Mouse (Mus musculus): ENCODE measurements around the gene 1700001O22Rik. TPM values are rescaled to one million over a fixed set of nuclear protein-coding genes. Genes with fewer than 3 reads are reported as not detected.

1700001O22Rik gene
- polyA plus RNA-seq, 1 experiment from 2014 or later, result 1.8 TPM

DNA sequence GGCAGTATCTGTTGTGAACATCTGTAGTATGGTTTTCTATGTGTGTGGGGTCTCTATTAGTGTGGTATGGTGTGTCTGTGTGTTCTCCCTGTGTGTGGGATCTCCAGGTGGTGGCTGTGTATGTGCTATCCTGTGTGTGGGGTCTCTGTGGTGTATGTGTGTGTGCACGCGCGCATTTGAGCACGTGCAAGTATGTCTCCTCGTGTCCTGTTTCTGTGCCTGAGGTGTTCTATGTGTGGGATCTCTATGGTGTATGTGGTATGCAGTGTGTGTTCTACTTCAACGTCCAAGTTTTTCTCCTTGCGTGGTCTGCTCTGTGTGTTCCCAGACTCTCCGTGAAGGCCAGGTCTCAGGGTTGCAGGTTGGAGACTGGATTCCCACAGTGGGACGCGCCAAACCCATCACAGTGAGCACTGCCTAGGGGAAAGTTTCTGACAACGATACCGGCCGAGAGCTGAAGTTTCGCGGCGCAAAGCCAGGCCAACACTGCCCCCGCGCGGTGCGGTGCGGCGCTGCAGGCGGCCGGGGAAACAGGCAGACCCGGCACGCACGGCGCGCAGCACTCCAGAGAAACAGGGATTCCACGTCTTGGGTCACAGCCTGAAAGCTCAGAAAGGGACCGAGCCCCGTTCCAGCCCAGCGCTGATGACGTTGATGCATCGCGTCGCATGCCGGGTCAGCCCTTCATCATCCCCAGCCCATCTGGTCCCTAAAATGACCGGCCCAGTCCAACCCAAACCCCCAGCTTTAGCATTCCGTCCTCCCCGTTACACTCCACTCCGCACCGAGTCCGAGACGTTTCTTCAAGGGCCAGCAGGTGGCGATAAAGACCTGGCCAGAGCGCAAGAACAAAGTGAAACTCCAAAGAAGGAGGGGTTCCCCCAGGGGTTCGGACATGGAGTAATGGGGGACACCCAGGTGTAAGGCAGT is 9.0 kb downstream of the 1700001O22Rik start:
- Histone ChIP-seq H3K27ac (replicated peaks) (peak overlapping the region; percentile 68), H3K4me2 (peak overlapping the region; percentile 52), H3K4me1 (replicated peaks) (peaks cover 32% of the 10 kb centered on the region), H3K9me3 (no peaks in the 10 kb centered on the region), H3K27me3 (no peaks in the 10 kb centered on the region), H3K4me3 (peak overlapping the region; percentile 30), H3K9ac (0 out of 2 replicates have a peak overlapping the region, but pooled peaks have one; percentile 30), H3K36me3 (no peaks in the 10 kb centered on the region)
- ATAC-seq (ENCODE audit: low FRiP score, low read depth), result peak; percentile 71
- 5% methylated on average over 48 of the region's 48 CpGs for WGBS

DNA sequence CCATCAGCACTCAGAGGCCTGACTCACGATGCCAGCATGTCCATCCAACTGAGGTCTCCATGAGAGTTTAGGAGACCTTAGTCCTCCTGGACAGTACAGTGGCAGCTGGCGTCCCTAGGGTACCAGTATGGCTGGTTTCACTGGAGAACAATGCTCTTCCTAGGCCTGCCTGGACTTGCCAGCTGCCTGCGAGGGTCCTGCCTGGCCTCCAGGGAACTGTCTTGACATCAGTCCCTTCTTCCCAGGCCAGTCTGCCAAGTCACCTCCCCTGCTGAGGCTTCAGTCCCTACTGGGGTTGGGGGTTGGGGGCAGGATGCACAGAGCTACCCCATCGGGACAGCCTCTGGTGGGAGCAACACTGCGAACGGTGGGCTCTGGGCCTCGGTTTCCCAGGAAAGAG is 11.4 kb downstream of the 1700001O22Rik start:
- Histone ChIP-seq H3K36me3 (no peaks in the 10 kb centered on the region), H3K4me2 (no peak overlapping the region), H3K4me3 (no peak overlapping the region), H3K27me3 (no peaks in the 10 kb centered on the region), H3K4me1 (replicated peaks) (peaks cover 32% of the 10 kb centered on the region), H3K9me3 (no peaks in the 10 kb centered on the region), H3K27ac (replicated peaks) (no peak overlapping the region), H3K9ac (no peak overlapping the region)
- 86% methylated on average over 7 of the region's 7 CpGs for WGBS
- no peak for ATAC-seq (ENCODE audit: low FRiP score, low read depth)

DNA sequence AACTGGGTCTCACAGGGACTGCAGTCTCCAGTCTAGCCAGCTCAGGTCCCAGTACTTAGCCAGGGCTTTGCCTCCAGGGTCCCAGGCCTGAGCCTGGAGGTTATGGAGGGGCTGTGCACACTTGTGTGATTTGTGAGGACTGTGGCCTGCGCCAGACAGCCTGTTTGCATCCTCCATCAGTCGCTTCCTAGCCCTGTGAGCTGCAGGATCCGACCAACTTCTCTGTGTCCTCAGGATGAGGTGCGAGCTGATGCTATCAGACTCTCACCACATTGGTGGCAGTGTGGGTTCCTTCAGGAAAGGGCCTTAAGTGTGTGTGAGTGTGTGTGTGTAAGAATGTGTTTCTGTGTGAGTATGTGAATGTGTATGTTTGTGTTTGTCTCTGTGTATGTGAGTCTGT is 16.0 kb downstream of the 1700001O22Rik start:
- Histone ChIP-seq H3K9ac (no peak overlapping the region), H3K4me2 (no peak overlapping the region), H3K4me3 (no peak overlapping the region), H3K9me3 (no peaks in the 10 kb centered on the region), H3K4me1 (replicated peaks) (peaks cover 27% of the 10 kb centered on the region), H3K27ac (replicated peaks) (no peak overlapping the region), H3K27me3 (no peaks in the 10 kb centered on the region), H3K36me3 (no peaks in the 10 kb centered on the region)
- WGBS, result 72% methylated on average over 4 of the region's 4 CpGs
- no peak for ATAC-seq (ENCODE audit: low FRiP score, low read depth)

DNA sequence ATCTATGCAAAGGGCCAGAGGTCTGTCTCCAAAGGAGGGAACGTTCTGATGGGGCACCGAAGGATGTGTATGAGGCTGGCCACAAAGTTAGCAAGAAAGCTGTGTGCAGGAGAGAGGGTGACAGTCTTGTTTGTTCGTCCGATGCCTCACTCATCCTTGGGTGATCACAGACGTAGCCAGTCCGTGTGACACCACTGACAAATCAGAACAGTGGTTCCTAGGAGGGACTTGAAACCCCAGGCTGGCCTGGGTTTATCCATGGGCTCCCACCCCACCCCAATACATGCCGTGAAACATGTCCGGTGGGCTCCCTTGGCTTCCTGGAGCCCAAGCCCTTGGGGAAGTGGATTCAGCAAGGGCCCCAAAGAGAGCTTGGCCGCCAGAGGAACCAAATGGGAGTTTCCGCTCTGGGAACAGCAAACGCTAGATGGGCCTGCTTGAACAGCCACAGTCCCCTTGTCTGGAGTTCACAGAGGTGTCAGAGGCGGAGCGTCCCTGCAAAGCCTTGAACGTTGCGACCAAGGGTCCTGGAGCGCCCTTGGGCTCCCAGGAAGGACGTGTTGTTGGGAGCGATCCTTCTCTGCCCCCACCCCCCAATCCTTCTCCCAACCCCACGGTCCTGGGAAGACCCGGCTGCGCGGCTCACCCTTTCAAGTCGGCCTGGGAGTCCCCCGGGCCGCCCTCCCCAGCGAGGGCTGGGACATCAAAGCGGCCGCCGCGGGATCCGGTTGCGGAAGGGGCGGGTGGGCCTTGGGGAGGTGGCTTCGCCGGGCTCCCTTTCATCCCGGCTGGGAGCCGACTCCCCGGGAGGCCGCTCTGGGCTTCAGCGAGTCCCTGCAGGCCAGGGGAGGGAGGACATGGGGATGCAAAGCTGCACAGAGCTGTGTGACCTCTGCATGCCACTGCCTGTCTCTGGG is 19.1 kb downstream of the 1700001O22Rik start:
- Histone ChIP-seq H3K4me1 (replicated peaks) (peaks cover 25% of the 10 kb centered on the region), H3K27ac (replicated peaks) (peak overlapping the region; percentile 36; the same call in 1 of the 2 replicates), H3K4me2 (peak overlapping the region; percentile 62), H3K9me3 (no peaks in the 10 kb centered on the region), H3K36me3 (no peaks in the 10 kb centered on the region), H3K27me3 (no peaks in the 10 kb centered on the region), H3K4me3 (no peak overlapping the region), H3K9ac (0 out of 2 replicates have a peak overlapping the region, but pooled peaks have one; percentile 9)
- 0 out of 2 replicates have a peak, but pooled peaks have one; percentile 20 for ATAC-seq (ENCODE audit: low FRiP score, low read depth)
- 12% methylated on average over 38 of the region's 40 CpGs for WGBS

DNA sequence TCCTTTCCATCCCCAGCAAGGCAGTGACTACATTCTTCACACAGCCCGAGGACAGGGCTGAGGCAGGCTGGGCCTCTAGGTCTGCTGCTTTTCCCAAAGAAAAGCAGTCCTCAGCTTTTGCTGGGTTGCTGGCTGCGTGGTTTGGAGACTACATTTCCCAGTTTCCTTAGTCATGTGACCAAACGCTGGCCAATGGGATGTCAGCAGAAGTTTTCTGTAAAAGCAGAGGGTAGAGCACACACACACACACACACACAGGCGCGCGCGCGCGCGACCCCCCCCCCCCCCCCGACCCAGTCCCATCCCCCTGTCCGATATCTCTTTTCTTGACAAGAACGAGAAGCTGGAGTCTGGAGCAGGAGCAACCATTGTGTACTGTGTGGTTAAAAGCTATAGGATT is 20.1 kb downstream of the 1700001O22Rik start:
- Histone ChIP-seq H3K27ac (replicated peaks) (peak overlapping the region; percentile 57), H3K4me1 (replicated peaks) (peaks cover 25% of the 10 kb centered on the region), H3K4me3 (peak overlapping the region; percentile 22), H3K4me2 (peak overlapping the region; percentile 62), H3K9ac (peak overlapping the region; percentile 33; the same call in 1 of the 2 replicates), H3K36me3 (no peaks in the 10 kb centered on the region), H3K9me3 (no peaks in the 10 kb centered on the region), H3K27me3 (no peaks in the 10 kb centered on the region)
- WGBS, result 0% methylated on average over 6 of the region's 13 CpGs
- peak; percentile 57 for ATAC-seq (ENCODE audit: low FRiP score, low read depth)

DNA sequence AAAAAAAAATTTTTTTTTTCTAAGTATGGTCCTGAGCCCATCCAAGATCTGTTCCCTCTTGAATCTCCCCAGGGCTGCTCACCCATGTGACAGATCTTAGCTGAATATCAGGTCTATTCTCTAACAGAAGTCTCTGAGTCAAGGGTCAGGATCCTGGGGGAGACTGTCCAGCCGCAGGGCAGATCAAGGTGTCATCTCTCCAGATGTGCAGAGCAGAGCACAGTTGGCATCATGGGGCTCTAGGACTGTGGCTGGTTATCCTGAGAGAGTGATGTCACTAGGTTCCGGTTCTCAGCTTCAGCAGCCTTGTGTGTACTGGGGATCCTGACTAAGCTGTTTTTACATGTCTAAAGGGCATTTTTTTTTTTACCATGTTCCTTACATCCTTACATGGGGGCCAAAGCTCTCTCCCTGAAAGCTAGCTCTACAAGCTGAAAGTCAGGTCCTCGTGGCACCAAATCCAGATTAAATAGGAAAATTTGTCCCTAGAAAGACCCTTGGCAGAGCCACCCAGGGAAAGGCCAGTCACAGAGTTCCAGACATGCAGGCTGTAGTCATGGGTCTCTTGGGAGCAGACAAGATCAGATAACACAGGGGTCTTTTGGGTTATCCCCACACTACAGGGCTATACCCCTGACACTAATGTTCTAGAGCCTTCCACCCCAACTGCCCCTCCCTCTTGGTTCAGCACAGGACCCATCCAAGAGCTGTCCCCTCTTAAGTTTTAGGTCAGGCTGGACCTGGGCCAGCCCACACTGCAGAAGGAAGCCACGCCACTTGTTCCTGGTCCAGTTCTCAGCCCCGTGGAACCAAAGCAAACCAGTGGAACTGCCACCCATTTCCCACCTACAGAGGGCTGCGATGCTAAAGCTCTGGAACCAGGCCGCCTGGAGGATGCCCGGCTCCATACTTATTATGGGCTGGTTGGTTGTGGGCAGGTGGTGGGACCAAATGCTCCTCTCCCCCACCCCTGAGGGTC is 20.9 kb downstream of the 1700001O22Rik start:
- Histone ChIP-seq H3K4me2 (peak overlapping the region; percentile 62), H3K27ac (replicated peaks) (peak overlapping the region; percentile 57), H3K9ac (peak overlapping the region; percentile 33; the same call in 1 of the 2 replicates), H3K4me3 (peak overlapping the region; percentile 22; the same call in 1 of the 2 replicates), H3K27me3 (no peaks in the 10 kb centered on the region), H3K4me1 (replicated peaks) (peaks cover 25% of the 10 kb centered on the region), H3K36me3 (no peaks in the 10 kb centered on the region), H3K9me3 (no peaks in the 10 kb centered on the region)
- ATAC-seq (ENCODE audit: low FRiP score, low read depth), result peak; percentile 9; the same call in 1 of the 2 replicates
- WGBS, result 78% methylated on average over 8 of the region's 8 CpGs

DNA sequence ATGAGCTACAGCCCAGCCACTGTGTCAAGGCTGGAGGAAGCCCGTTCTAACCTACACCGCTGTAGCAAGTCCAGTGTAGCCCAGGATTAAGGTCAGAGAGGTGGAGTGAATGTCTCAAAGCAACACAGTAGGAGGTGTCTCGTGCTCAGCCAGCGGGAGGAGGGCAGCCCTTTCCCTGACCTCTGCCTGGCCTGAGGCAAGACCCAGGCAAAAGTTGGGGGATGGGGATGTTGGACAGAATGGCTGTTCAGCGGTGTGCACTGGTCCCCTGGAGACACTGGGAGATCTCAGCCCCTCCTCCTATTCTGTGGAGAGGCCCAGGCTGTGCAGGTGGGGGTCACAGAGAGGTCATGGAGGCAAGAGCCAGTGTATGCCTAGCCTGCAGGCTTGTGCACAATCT is 24.2 kb downstream of the 1700001O22Rik start:
- no peak overlapping the region for H3K27ac ChIP-seq (replicated peaks)
- H3K4me2 ChIP-seq, result no peak overlapping the region
- H3K4me1 ChIP-seq (replicated peaks), result peaks cover 14% of the 10 kb centered on the region
- ATAC-seq (ENCODE audit: low FRiP score, low read depth), result no peak
- no peak overlapping the region for H3K4me3 ChIP-seq
- H3K36me3 ChIP-seq, result no peaks in the 10 kb centered on the region
- H3K9me3 ChIP-seq, result no peaks in the 10 kb centered on the region
- no peaks in the 10 kb centered on the region for H3K27me3 ChIP-seq
- no peak overlapping the region for H3K9ac ChIP-seq
- 5% methylated on average over 5 of the region's 5 CpGs for WGBS

DNA sequence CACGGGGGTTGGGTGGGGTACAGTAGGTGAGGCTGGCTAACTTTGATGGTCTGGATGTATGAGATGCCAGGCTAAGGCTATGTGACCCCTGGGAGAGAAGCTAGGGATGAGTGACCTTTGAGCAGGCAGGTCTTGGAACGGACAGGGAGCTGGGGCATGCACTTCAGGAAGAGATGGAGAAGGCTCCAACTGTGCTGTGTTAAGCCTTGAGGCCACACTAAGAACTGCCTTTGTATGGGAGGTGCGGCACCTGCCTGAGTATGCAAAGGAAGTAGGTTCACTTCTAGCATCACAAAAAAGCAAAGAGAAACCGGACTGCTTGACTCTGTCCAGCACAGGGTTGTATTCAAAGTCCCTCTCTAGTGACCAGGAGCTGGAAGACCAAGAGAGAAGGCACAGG is 25.2 kb downstream of the 1700001O22Rik start:
- peaks cover 9% of the 10 kb centered on the region for H3K4me1 ChIP-seq (replicated peaks)
- H3K9me3 ChIP-seq, result no peaks in the 10 kb centered on the region
- WGBS, result 67% methylated on average over 4 of the region's 4 CpGs
- no peak for ATAC-seq (ENCODE audit: low FRiP score, low read depth)
- no peak overlapping the region for H3K4me3 ChIP-seq
- H3K4me2 ChIP-seq, result no peak overlapping the region
- no peaks in the 10 kb centered on the region for H3K36me3 ChIP-seq
- no peak overlapping the region for H3K9ac ChIP-seq
- no peak overlapping the region for H3K27ac ChIP-seq (replicated peaks)
- no peaks in the 10 kb centered on the region for H3K27me3 ChIP-seq

DNA sequence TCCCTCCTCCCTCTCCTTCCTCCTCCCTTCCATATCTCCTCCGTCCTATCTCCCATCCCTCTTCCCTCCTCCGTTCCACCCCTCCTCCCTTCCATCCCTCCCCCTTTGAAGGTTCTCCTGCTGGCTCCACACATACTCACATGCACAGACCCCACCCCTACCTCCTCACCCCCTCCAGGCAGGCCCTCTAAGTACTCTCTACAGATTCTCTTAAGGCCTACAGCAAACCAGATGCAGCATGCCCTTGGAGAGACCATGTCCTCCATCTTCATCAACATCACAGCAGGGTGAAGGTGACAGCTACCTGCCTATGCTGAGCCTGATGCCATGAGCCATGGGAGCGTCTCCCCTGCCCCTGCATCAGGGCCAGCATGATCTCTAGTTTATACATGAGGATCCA is 26.2 kb downstream of the 1700001O22Rik start:
- Histone ChIP-seq H3K36me3 (no peaks in the 10 kb centered on the region), H3K27ac (replicated peaks) (no peak overlapping the region), H3K4me1 (replicated peaks) (peaks cover 15% of the 10 kb centered on the region), H3K4me3 (no peak overlapping the region), H3K27me3 (no peaks in the 10 kb centered on the region), H3K9me3 (no peaks in the 10 kb centered on the region), H3K4me2 (no peak overlapping the region), H3K9ac (no peak overlapping the region)
- no peak for ATAC-seq (ENCODE audit: low FRiP score, low read depth)
- 86% methylated on average over 3 of the region's 3 CpGs for whole genome bisulfite sequencing

DNA sequence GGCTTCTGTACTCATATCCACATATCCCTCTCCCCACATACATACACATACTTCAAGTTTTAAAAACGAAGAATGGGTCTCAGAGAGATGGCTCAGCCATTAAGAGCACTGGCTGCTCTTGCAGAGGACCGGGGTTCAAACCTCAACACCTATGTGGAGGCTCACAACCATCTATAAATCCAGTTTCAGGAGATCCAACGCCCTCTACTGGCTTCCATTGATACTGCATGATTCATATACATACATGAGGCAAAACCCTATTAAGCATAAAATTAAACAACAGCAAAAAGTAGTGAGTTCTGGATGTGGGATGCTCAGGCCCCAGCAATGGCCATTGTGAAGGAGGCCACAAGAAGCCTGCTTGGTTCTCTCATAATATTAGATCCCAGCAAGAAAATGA is 27.5 kb downstream of the 1700001O22Rik start:
- Histone ChIP-seq H3K4me2 (no peak overlapping the region), H3K9me3 (no peaks in the 10 kb centered on the region), H3K9ac (no peak overlapping the region), H3K27me3 (no peaks in the 10 kb centered on the region), H3K27ac (replicated peaks) (no peak overlapping the region), H3K36me3 (no peaks in the 10 kb centered on the region), H3K4me3 (no peak overlapping the region), H3K4me1 (replicated peaks) (peaks cover 28% of the 10 kb centered on the region)
- 52% methylated on average over 3 of the region's 3 CpGs for WGBS
- no peak for ATAC-seq (ENCODE audit: low FRiP score, low read depth)
